Mouse (Mus musculus) duodenum, adult 2 months (tissue): Measurements from ENCODE around the gene Zfp719. TPM values are rescaled to one million over a fixed set of nuclear protein-coding genes. Genes with fewer than 3 reads are reported as not detected.

Source experiments
- polyA plus RNA-seq: library from polyadenylated mRNA; depleted of rRNA; stranded (reverse); fragments of >200 nt; gene quantifications from 2 replicates; pipeline ENCODE4 v1.2.3, GENCODE M21; 2012; ENCODE audit warnings: low replicate concordance; rRNA removed

Zfp719 gene
- 0.14 and 0.43 TPM in 2 replicates for polyA plus RNA-seq

DNA sequence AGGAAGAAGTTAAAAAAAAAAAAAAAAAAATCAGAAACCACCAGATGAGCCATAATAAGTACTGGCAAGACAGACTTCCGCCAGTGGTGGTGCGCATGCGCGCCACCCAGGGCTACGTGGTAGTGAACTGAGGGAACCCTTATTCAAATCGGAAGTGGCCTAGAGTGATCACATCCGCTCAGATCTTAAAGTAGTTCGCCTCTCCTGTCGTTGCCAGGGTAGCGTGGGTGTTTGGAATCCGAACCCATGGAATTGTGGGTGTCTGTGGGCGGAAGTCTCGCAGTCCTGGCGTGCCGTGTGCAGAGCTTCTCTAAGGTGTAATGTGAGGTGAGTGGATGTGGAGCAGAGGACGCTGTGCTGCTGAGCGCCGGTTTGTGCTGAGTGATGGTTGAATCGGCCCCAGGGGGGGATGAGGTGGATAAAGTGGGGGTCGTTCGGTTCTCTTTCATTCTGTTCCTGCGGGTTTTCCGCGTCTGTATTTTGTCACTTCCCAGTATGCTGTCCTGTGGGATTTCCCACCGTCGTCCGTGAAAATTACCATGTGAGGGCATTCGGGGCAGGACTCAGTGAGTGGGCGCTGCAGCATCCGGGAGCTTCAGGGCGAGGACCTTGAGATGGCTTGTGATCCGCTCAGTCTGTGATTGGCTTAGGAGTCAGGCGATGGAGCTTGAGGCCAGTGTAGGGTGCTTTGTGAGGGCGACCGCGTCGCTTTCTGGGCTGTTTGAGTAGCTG, at the start of gene Zfp719:
Gene Zfp719, plus strand, starts transcription at position 171 of the 732 bp plus-strand sequence.

DNA sequence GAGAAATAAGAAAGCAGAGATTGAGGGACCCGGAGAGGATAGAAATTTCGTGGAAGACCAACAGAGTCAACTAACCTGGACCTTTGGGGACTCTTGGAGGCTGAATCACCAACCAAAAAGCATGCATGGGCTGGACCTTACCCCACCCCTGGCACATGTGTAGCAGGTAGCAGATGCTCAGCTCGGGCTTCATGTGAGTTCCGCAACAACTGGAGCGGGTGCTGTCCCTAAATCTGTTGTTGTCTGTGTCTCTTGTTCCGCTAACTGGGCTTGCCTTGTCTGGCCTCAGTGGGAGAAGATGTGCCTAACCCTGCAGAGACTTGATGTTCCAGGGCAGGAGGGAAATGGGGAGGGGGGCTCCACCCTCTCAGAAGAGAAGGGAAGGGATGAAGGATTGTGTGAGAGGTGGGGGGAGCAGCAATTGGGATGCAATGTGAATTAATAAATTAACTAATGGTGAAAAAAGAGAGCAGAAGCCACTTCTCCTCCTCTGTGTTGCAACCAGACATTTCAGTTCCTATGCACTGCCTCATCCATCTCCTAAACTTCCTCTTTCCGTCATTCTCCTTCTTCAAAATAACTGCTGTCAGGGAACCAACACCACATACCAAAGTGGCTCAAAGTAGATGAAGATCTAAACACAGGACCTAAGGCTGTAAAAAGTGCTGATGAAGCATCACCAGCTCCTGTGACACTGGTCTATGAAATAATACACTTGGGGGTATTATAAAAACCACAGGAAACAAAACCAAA, 35.0 kb upstream of the Zfp719 start, which contains the start of gene Cd33:
Gene Cd33, minus strand, starts transcription at position 204 of the 753 bp plus-strand sequence.

GRCm38 (mm10) chr7:43562006-43562633, 17.3 kb upstream of the Zfp719 start, which contains the start of gene Zfp658:
Zfp658 (plus strand) TSS chr7:43562256.

GRCm38 (mm10) chr7:43606896-43607742, 27.7 kb downstream of the Zfp719 start, which contains the start of gene Zfp819:
Zfp819 (plus strand) TSS chr7:43607169.

GRCm38 (mm10) chr7:43634500-43634899, 55.1 kb downstream of the Zfp719 start, which contains the start of gene Ceacam18:
Ceacam18 (plus strand) TSS chr7:43634707.

Other genes with a start within 250 kb of the Zfp719 start
- 2.5 and 2.7 TPM in 2 replicates for gene Siglecf, start 228.3 kb upstream of the Zfp719 start, polyA plus RNA-seq
- gene Siglecg, start 171.4 kb upstream of the Zfp719 start, polyA plus RNA-seq, result 1.4 and 6.1 TPM in 2 replicates
- not detected in 2 replicates for gene Lim2, start 151.9 kb upstream of the Zfp719 start, polyA plus RNA-seq
- gene Nkg7, start 142.5 kb upstream of the Zfp719 start, polyA plus RNA-seq, result 7.4 and 37.4 TPM in 2 replicates
- not detected in 2 replicates for gene Cldnd2, start 138.8 kb upstream of the Zfp719 start, polyA plus RNA-seq
- gene Etfb, start 135.5 kb upstream of the Zfp719 start, polyA plus RNA-seq, result 33.2 and 35.1 TPM in 2 replicates
- 0.16 TPM in 1 of 2 replicates, not detected in the other for gene Gm45233, start 135.5 kb upstream of the Zfp719 start, polyA plus RNA-seq
- gene Vsig10l, start 116.5 kb upstream of the Zfp719 start, polyA plus RNA-seq, result 2.7 and 3.0 TPM in 2 replicates
- gene Iglon5, start 89.5 kb upstream of the Zfp719 start, polyA plus RNA-seq, result 1.6 and 1.9 TPM in 2 replicates
- not detected in 2 replicates for gene 4931406B18Rik, start 73.7 kb upstream of the Zfp719 start, polyA plus RNA-seq
- gene Cd33, start 35.2 kb upstream of the Zfp719 start, polyA plus RNA-seq, result 1.4 and 3.5 TPM in 2 replicates
- gene Zfp658, start 17.4 kb upstream of the Zfp719 start, polyA plus RNA-seq, result 0.15 TPM in 2 replicates
- 0.22 TPM in 1 of 2 replicates, not detected in the other for gene Zfp819, start 27.6 kb downstream of the Zfp719 start, polyA plus RNA-seq
- 46.9 and 47.2 TPM in 2 replicates for gene Ceacam18, start 55.1 kb downstream of the Zfp719 start, polyA plus RNA-seq
- gene Siglece, start 80.6 kb downstream of the Zfp719 start, polyA plus RNA-seq, result 2.9 and 5.0 TPM in 2 replicates
- 7.8 and 10.7 TPM in 2 replicates for gene Ctu1, start 92.4 kb downstream of the Zfp719 start, polyA plus RNA-seq
- gene Klk14, start 110.8 kb downstream of the Zfp719 start, polyA plus RNA-seq, result 0.08 and 0.09 TPM in 2 replicates
- gene Klk13, start 133.0 kb downstream of the Zfp719 start, polyA plus RNA-seq, result not detected in 2 replicates
- not detected in 2 replicates for gene Klk12, start 189.3 kb downstream of the Zfp719 start, polyA plus RNA-seq
- gene Klk11, start 195.0 kb downstream of the Zfp719 start, polyA plus RNA-seq, result 0.21 TPM in 1 of 2 replicates, not detected in the other
- 0.28 and 0.37 TPM in 2 replicates for gene Klk10, start 201.4 kb downstream of the Zfp719 start, polyA plus RNA-seq
- gene Klk9, start 212.3 kb downstream of the Zfp719 start, polyA plus RNA-seq, result not detected in 2 replicates
- gene Klk8, start 218.0 kb downstream of the Zfp719 start, polyA plus RNA-seq, result 1.2 and 2.8 TPM in 2 replicates
- not detected in 2 replicates for gene Klk7, start 231.7 kb downstream of the Zfp719 start, polyA plus RNA-seq
- gene Klk6, start 244.9 kb downstream of the Zfp719 start, polyA plus RNA-seq, result not detected in 2 replicates